Mouse (Mus musculus) cortical plate, adult 2 months (tissue): ENCODE measurements at regions not wholly inside any gene's neighbourhood (a gene's known extent, or its start where the extent isn't known, plus 50 kb on each side); places are given as distances from the start of the nearest gene placed in this dataset.

Experiments
- CTCF ChIP-seq: fragments of 200-500 bp; IDR thresholded peaks from 2 replicates; pipeline ENCODE4 v1.5.1; 2011; ENCODE audit warnings: mild to moderate bottlenecking, control low read depth, low read length; ENCODE audit not compliant: insufficient read depth; ENCODE audit errors: extremely low read depth
- POLR2A ChIP-seq: fragments of 200-500 bp; IDR thresholded peaks from 2 replicates; pipeline ENCODE4 v1.6.1; 2011; ENCODE audit warnings: mild to moderate bottlenecking, low read length, control low read depth; ENCODE audit not compliant: insufficient read depth; ENCODE audit errors: extremely low read depth

DNA sequence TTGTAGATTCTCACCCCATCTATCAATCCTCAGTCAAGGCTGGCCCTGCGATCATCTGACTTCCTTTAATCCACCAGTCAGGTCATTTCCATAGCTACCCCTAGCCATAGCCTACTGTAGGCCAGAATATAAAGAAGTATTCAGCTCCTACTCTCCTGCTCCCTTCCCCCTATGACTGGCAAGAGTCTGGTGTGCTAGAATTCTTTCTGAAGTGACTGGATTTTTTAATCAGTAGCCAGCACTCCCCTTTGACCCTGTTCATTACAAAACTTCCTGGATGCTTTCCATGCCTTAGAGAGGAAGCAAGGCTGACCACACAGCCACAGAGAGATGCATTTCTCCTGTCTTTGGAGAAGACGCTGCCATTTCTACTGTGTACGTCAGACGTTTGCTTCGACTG lies 66.5 kb downstream of the Bbs10 start:
- TF ChIP-seq POLR2A: no peak
- no peak for TF ChIP-seq CTCF
